Comparison of ENCODE assay signal across 7 mouse cellular contexts in genomic region chr5:114658255-114658654, GRCm38 (mm10). TPM values are rescaled to one million over a fixed set of nuclear protein-coding genes. Genes with fewer than 3 reads are reported as not detected.
DNase-seq lines count a peak whose midpoint lies in the region; ATAC-seq and TF ChIP-seq lines count a peak whose summit lies in the region.

TSS of gene Trpv4 (minus strand) at chr5:114658421.

- H3K9me3 ChIP-seq in forebrain, postnatal 0 days (ENCODE audit: low read length) = no peaks in the 10 kb centered on the region
- 0 out of 2 replicates have a peak, but pooled peaks cover 3% of the 10 kb centered on the region for H3K9me3 ChIP-seq in kidney, embryonic 15.5 days (replicated peaks)
- H3K9me3 ChIP-seq in midbrain, postnatal 0 days (ENCODE audit: low read length) = no peaks in the 10 kb centered on the region

- TF ChIP-seq CTCF in thymus, adult 2 months (IDR thresholded peaks at IDR 0.05; ENCODE audit: borderline replicate concordance, control insufficient read depth, extremely low read depth, insufficient read depth, low read length, poor library complexity) = no peak
- no peak for TF ChIP-seq CTCF in forebrain, postnatal 0 days (IDR thresholded peaks at IDR 0.05; ENCODE audit: low read depth)
- TF ChIP-seq CTCF in midbrain, postnatal 0 days (IDR thresholded peaks at IDR 0.05) = no peak

- peaks cover 10% of the 10 kb centered on the region for H3K27me3 ChIP-seq in thymus, adult 2 months (ENCODE audit: control insufficient read depth, insufficient read depth, low read length)
- peaks cover 22% of the 10 kb centered on the region for H3K27me3 ChIP-seq in forebrain, postnatal 0 days (ENCODE audit: insufficient read depth, low read length)
- peaks cover 34% of the 10 kb centered on the region for H3K27me3 ChIP-seq in kidney, embryonic 15.5 days
- H3K27me3 ChIP-seq in midbrain, postnatal 0 days (ENCODE audit: insufficient read depth, low read length) = peaks cover 28% of the 10 kb centered on the region

- H3K4me2 ChIP-seq in forebrain, postnatal 0 days (ENCODE audit: low read depth) = peak within 1 kb of the TSS; percentile 67
- peak within 1 kb of the TSS; percentile 96 for H3K4me2 ChIP-seq in kidney, embryonic 15.5 days
- H3K4me2 ChIP-seq in midbrain, postnatal 0 days (ENCODE audit: low read depth, low read length, poor library complexity, severe bottlenecking) = peak within 1 kb of the TSS; percentile 88

- H3K4me3 ChIP-seq in thymus, adult 2 months (ENCODE audit: control insufficient read depth, insufficient read depth, low read length) = peak within 1 kb of the TSS; percentile 19
- peak within 1 kb of the TSS; percentile 33 for H3K4me3 ChIP-seq in forebrain, postnatal 0 days (ENCODE audit: low read depth, low read length)
- peak within 1 kb of the TSS; percentile 63 for H3K4me3 ChIP-seq in kidney, embryonic 15.5 days (replicated peaks)
- H3K4me3 ChIP-seq in midbrain, postnatal 0 days (ENCODE audit: low read depth, low read length) = peak within 1 kb of the TSS; percentile 43

- WGBS in thymus, adult 2 months = 3% methylated on average over 47 of the region's 47 CpGs
- WGBS in forebrain, postnatal 0 days = 2% methylated on average over 45 of the region's 47 CpGs
- under 1% methylated on average over 30 of the region's 47 CpGs for WGBS in kidney, embryonic 15.5 days
- WGBS in midbrain, postnatal 0 days = under 1% methylated on average over 33 of the region's 47 CpGs

- no peak for TF ChIP-seq POLR2A in thymus, adult 2 months (IDR thresholded peaks at IDR 0.05; ENCODE audit: control insufficient read depth, extremely low read depth, insufficient read depth, low read length, poor library complexity)

- DNase-seq in thymus, adult 2 months = no peak
- no peak for DNase-seq in thymus, postnatal 4 days
- no peak for DNase-seq in forebrain, postnatal 0 days
- DNase-seq in midbrain, postnatal 0 days (ENCODE audit: low spot score) = no peak
- no peak for DNase-seq in spleen, postnatal 4 days (ENCODE audit: low spot score in 2 of 2)
- DNase-seq in urinary bladder, postnatal 25 days (ENCODE audit: low spot score) = no peak

- peak; percentile 23 for ATAC-seq in forebrain, postnatal 0 days
- ATAC-seq in kidney, embryonic 15.5 days (replicated peaks; ENCODE audit: low FRiP score) = peak; percentile 50; the same call in 1 of the 2 replicates
- ATAC-seq in midbrain, postnatal 0 days (ENCODE audit: low FRiP score) = no peak

- peak within 1 kb of the TSS; percentile 28; the same call in 1 of the 2 replicates for H3K9ac ChIP-seq in forebrain, postnatal 0 days
- H3K9ac ChIP-seq in kidney, embryonic 15.5 days = peak within 1 kb of the TSS; percentile 61
- H3K9ac ChIP-seq in midbrain, postnatal 0 days (replicated peaks; ENCODE audit: low read length, poor library complexity, severe bottlenecking) = peak within 1 kb of the TSS; percentile 29; the same call in 1 of the 2 replicates

- H3K4me1 ChIP-seq in thymus, adult 2 months (replicated peaks; ENCODE audit: control insufficient read depth, insufficient read depth, low read length) = peaks cover 3% of the 10 kb centered on the region; the same call in 1 of the 2 replicates
- peaks cover 3% of the 10 kb centered on the region; the same call in 1 of the 2 replicates for H3K4me1 ChIP-seq in forebrain, postnatal 0 days (ENCODE audit: insufficient read depth)
- H3K4me1 ChIP-seq in kidney, embryonic 15.5 days = peaks cover 51% of the 10 kb centered on the region
- peaks cover 7% of the 10 kb centered on the region for H3K4me1 ChIP-seq in midbrain, postnatal 0 days (ENCODE audit: insufficient read depth, low read length)

- no peak within 1 kb of the TSS for H3K27ac ChIP-seq in thymus, adult 2 months (ENCODE audit: control insufficient read depth, insufficient read depth, low read length)
- H3K27ac ChIP-seq in forebrain, postnatal 0 days (ENCODE audit: low read depth, low read length) = no peak within 1 kb of the TSS
- H3K27ac ChIP-seq in kidney, embryonic 15.5 days = peak within 1 kb of the TSS; percentile 75
- no peak within 1 kb of the TSS for H3K27ac ChIP-seq in midbrain, postnatal 0 days (ENCODE audit: low read depth, low read length)

- no peaks in the 10 kb centered on the region for H3K36me3 ChIP-seq in thymus, adult 2 months (ENCODE audit: control insufficient read depth, insufficient read depth, low read length)
- no peaks in the 10 kb centered on the region for H3K36me3 ChIP-seq in forebrain, postnatal 0 days (ENCODE audit: insufficient read depth)
- no peaks in the 10 kb centered on the region for H3K36me3 ChIP-seq in kidney, embryonic 15.5 days
- peaks cover 3% of the 10 kb centered on the region; the same call in 1 of the 2 replicates for H3K36me3 ChIP-seq in midbrain, postnatal 0 days (ENCODE audit: insufficient read depth, low read length)

RNA-seq across cellular contexts. Expression of gene Trpv4, which starts in this region (rescaled TPM):
- polyA plus RNA-seq in thymus, adult 2 months (2012; rRNA removed) = 4.2 and 6.5 TPM in 2 replicates
- total RNA-seq in forebrain, postnatal 0 days (2014; rRNA removed) = 0.81 and 1.5 TPM in 2 replicates
- 1.3 and 2.4 TPM in 2 replicates for polyA plus RNA-seq in forebrain, postnatal 0 days (2015; fragmentation: Nextera tagmentation; extraction: Ambion mirVana)
- 21.8 and 23.4 TPM in 2 replicates for polyA plus RNA-seq in kidney, embryonic 15.5 days (2015; fragmentation: Nextera tagmentation; extraction: Ambion mirVana)
- total RNA-seq in midbrain, postnatal 0 days (2014; rRNA removed) = 1.2 and 3.4 TPM in 2 replicates
- 0.88 and 1.4 TPM in 2 replicates for polyA plus RNA-seq in midbrain, postnatal 0 days (2015; fragmentation: Nextera tagmentation; extraction: Ambion mirVana)
